Mouse (Mus musculus) liver, postnatal 0 days (tissue): ENCODE results near the gene Hdac2. TPM values are rescaled to one million over a fixed set of nuclear protein-coding genes. Genes with fewer than 3 reads are reported as not detected.
A peak's percentile ranks its signal among the peaks of the same experiment; 100 is the strongest.

Experiments
- ATAC-seq: fragments of 200-750 bp; cut with Nextera tagmentation; 2 replicates; pipeline ENCODE4 v1.8.0; 2017; ENCODE audit warnings: mild to moderate bottlenecking, moderate library complexity
- DNase-seq: peaks from one replicate; pipeline ENCODE4 v3.0.0-alpha.2; 2016
- H3K27ac ChIP-seq: fragments of 300-500 bp; sonication (generic); 2 replicates; pipeline ENCODE4 v1.5.1; 2014; ENCODE audit warnings: antibody characterized with exemption, moderate library complexity, mild to moderate bottlenecking, low read depth
- H3K27me3 ChIP-seq: fragments of 300-500 bp; sonication (generic); 2 replicates; pipeline ENCODE4 v1.6.1; 2014; ENCODE audit warnings: low read length, control low read depth, mixed read lengths; ENCODE audit not compliant: insufficient read depth
- H3K36me3 ChIP-seq: fragments of 300-500 bp; sonication (generic); replicated peaks from 2 replicates; pipeline ENCODE4 v1.6.1; 2014; ENCODE audit warnings: mild to moderate bottlenecking, control low read depth, low read length, moderate library complexity, mixed read lengths; ENCODE audit not compliant: insufficient read depth
- H3K4me1 ChIP-seq: fragments of 300-500 bp; sonication (generic); 2 replicates; pipeline ENCODE4 v1.6.1; 2014; ENCODE audit warnings: antibody characterized with exemption, mild to moderate bottlenecking, control low read depth; ENCODE audit not compliant: insufficient read depth
- H3K4me2 ChIP-seq: fragments of 300-500 bp; sonication (generic); 2 replicates; pipeline ENCODE4 v1.6.1; 2014; ENCODE audit warnings: low read depth, mild to moderate bottlenecking, low read length, moderate library complexity, mixed read lengths
- H3K4me3 ChIP-seq: fragments of 300-500 bp; sonication (generic); 2 replicates; pipeline ENCODE4 v1.5.1; 2014; ENCODE audit warnings: low read depth, low read length
- H3K9ac ChIP-seq: fragments of 300-500 bp; sonication (generic); replicated peaks from 2 replicates; pipeline ENCODE4 v1.6.1; 2014; ENCODE audit warnings: mild to moderate bottlenecking, moderate library complexity
- H3K9me3 ChIP-seq: fragments of 300-500 bp; sonication (generic); 2 replicates; pipeline ENCODE4 v1.6.1; 2016; ENCODE audit warnings: mild to moderate bottlenecking, control low read depth, low read length, mixed read lengths
- CTCF ChIP-seq: sonication (generic); IDR thresholded peaks from 2 replicates; pipeline ENCODE4 v1.5.1; 2016; ENCODE audit warnings: antibody characterized with exemption, low read depth
- EP300 ChIP-seq: IDR thresholded peaks from 2 replicates; pipeline ENCODE4 v1.6.1; 2016; ENCODE audit warnings: antibody characterized with exemption, low read depth, mild to moderate bottlenecking
- WGBS: fragments of 180-500 bp; shearing (Covaris S2); extraction: QIAGEN DNeasy Blood & Tissue Kit; methylation state at CpG from one replicate; pipeline ENCODE4 v1.1.7; 2014; ENCODE audit not compliant: insufficient replicate concordance; 5-methylcytosine and 5-hydroxymethylcytosine counted together
- polyA plus RNA-seq: library from polyadenylated mRNA; unstranded; fragments of >200 nt; fragmentation: Nextera tagmentation; extraction: Ambion mirVana; gene quantifications from 2 replicates; pipeline ENCODE4 v1.2.1, GENCODE M21; 2015

The Hdac2 gene
- polyA plus RNA-seq, 1 experiment from 2014 or later: 33.4 TPM

- WGBS: 46% methylated on average over 8 of the region's 8 CpGs
- TF ChIP-seq EP300 (no peak), CTCF (peak; percentile 87)
- Histone ChIP-seq H3K4me3 (no peak overlapping the region), H3K27ac (no peak overlapping the region), H3K27me3 (no peaks in the 10 kb centered on the region), H3K36me3 (no peaks in the 10 kb centered on the region), H3K9me3 (no peaks in the 10 kb centered on the region), H3K4me1 (no peaks in the 10 kb centered on the region), H3K9ac (no peak overlapping the region), H3K4me2 (no peak overlapping the region)
- DNase-seq (peak; percentile 54), ATAC-seq (no peak; the same call in 1 of the 2 replicates)
Observed at GRCm38 (mm10) chr10:37014274-37015107, 40.1 kb downstream of the Hdac2 start.

- Histone ChIP-seq H3K4me1 (no peaks in the 10 kb centered on the region), H3K4me3 (no peak overlapping the region), H3K27ac (no peak overlapping the region), H3K4me2 (no peak overlapping the region), H3K9me3 (no peaks in the 10 kb centered on the region), H3K9ac (no peak overlapping the region), H3K36me3 (no peaks in the 10 kb centered on the region), H3K27me3 (no peaks in the 10 kb centered on the region)
- no peak for TF ChIP-seq CTCF
- DNase-seq: no peak
- WGBS: 42% methylated on average over 2 of the region's 2 CpGs
- no peak for ATAC-seq
Observed at GRCm38 (mm10) chr10:37015729-37016128, 41.4 kb downstream of the Hdac2 start.

- ATAC-seq: no peak
Observed at GRCm38 (mm10) chr10:37016200-37016599, 41.9 kb downstream of the Hdac2 start.

GRCm38 (mm10) chr10:37024301-37024700, 50.0 kb downstream of the Hdac2 start:
- H3K4me2 ChIP-seq: no peak overlapping the region
- no peaks in the 10 kb centered on the region for H3K9me3 ChIP-seq
- no peaks in the 10 kb centered on the region for H3K4me1 ChIP-seq
- no peaks in the 10 kb centered on the region for H3K36me3 ChIP-seq
- H3K9ac ChIP-seq: no peak overlapping the region
- no peak overlapping the region for H3K27ac ChIP-seq
- ATAC-seq (no peak), DNase-seq (no peak)
- no peaks in the 10 kb centered on the region for H3K27me3 ChIP-seq
- TF ChIP-seq CTCF (no peak), EP300 (no peak)
- 67% methylated on average over 1 of the region's 1 CpGs for WGBS
- no peak overlapping the region for H3K4me3 ChIP-seq

More at GRCm38 (mm10) chr10:37016200-37016599, 41.9 kb downstream of the Hdac2 start:
- Histone ChIP-seq H3K9ac (no peak overlapping the region), H3K4me1 (no peaks in the 10 kb centered on the region), H3K27ac (no peak overlapping the region), H3K4me3 (no peak overlapping the region), H3K27me3 (no peaks in the 10 kb centered on the region), H3K4me2 (no peak overlapping the region), H3K9me3 (no peaks in the 10 kb centered on the region), H3K36me3 (no peaks in the 10 kb centered on the region)
- TF ChIP-seq CTCF (no peak), EP300 (no peak)
- no peak for DNase-seq
- 79% methylated on average over 2 of the region's 2 CpGs for WGBS

GRCm38 (mm10) chr10:37028651-37029050, 54.3 kb downstream of the Hdac2 start:
- DNase-seq (no peak), ATAC-seq (no peak)
- no peak overlapping the region for H3K27ac ChIP-seq
- no peaks in the 10 kb centered on the region for H3K27me3 ChIP-seq
- H3K4me1 ChIP-seq: no peaks in the 10 kb centered on the region
- H3K9ac ChIP-seq: no peak overlapping the region
- no peaks in the 10 kb centered on the region for H3K36me3 ChIP-seq
- 76% methylated on average over 2 of the region's 2 CpGs for WGBS
- H3K4me3 ChIP-seq: no peak overlapping the region
- H3K4me2 ChIP-seq: no peak overlapping the region
- TF ChIP-seq CTCF (no peak), EP300 (no peak)
- H3K9me3 ChIP-seq: no peaks in the 10 kb centered on the region

GRCm38 (mm10) chr10:37035090-37035497, 60.8 kb downstream of the Hdac2 start:
- H3K9me3 ChIP-seq: no peaks in the 10 kb centered on the region
- H3K27ac ChIP-seq: no peak overlapping the region
- no peak overlapping the region for H3K9ac ChIP-seq
- no peaks in the 10 kb centered on the region for H3K36me3 ChIP-seq
- no peaks in the 10 kb centered on the region for H3K27me3 ChIP-seq
- no peak overlapping the region for H3K4me3 ChIP-seq
- no peak for DNase-seq
- H3K4me1 ChIP-seq: no peaks in the 10 kb centered on the region
- H3K4me2 ChIP-seq: no peak overlapping the region
- 82% methylated on average over 7 of the region's 7 CpGs for WGBS
- ATAC-seq: no peak
- no peak for TF ChIP-seq CTCF
- TF ChIP-seq EP300: no peak
